14 mouse cellular contexts compared by ENCODE assay signal in genomic region chr5:92282571-92282970, GRCm38 (mm10). TPM values are rescaled to one million over a fixed set of nuclear protein-coding genes. Genes with fewer than 3 reads are reported as not detected.
A peak's percentile ranks its signal among the peaks of the same experiment; 100 is the strongest.
DNase-seq lines count a peak whose midpoint lies in the region; ATAC-seq and TF ChIP-seq lines count a peak whose summit lies in the region.
"Had no signal": no experiment of that assay in that cellular context is flagged by ENCODE, and none has a peak within 500 bp of the region (broad histone marks: within the 10 kb centered on the region; RNA-seq: fewer than 3 reads in every experiment).

No protein-coding gene starts in this region.

- H3K4me3 ChIP-seq in heart, embryonic 16.5 days (ENCODE audit: low read length): no peak overlapping the region
- no peak overlapping the region for H3K4me3 ChIP-seq in heart, embryonic 10.5 days
- H3K4me3 ChIP-seq in intestine, postnatal 0 days (ENCODE audit: low read depth, low read length): no peak overlapping the region
- H3K4me3 ChIP-seq: erythroblast, embryonic 14.5 days; limb, embryonic 15.5 days had no signal

- WGBS in heart, embryonic 16.5 days: 51% methylated on average over 4 of the region's 4 CpGs
- WGBS in heart, embryonic 10.5 days: 71% methylated on average over 4 of the region's 4 CpGs
- WGBS in intestine, postnatal 0 days: 67% methylated on average over 4 of the region's 4 CpGs

- ATAC-seq in heart, embryonic 16.5 days (replicated peaks; ENCODE audit: extremely low read depth, insufficient read depth, low FRiP score): 0 out of 2 replicates have a peak, but pooled peaks have one; percentile 14
- ATAC-seq in intestine, postnatal 0 days: no peak
- ATAC-seq: inflammation-experienced regulatory T-cells, adult 6 months had no signal

- TF ChIP-seq CTCF in intestine, postnatal 0 days (IDR thresholded peaks at IDR 0.05; ENCODE audit: low read depth): no peak

- no peaks in the 10 kb centered on the region for H3K27me3 ChIP-seq in heart, embryonic 16.5 days (ENCODE audit: control insufficient read depth, insufficient read depth, low read length)
- H3K27me3 ChIP-seq in heart, embryonic 10.5 days (ENCODE audit: insufficient read depth, poor library complexity, severe bottlenecking): no peaks in the 10 kb centered on the region
- H3K27me3 ChIP-seq in intestine, postnatal 0 days (replicated peaks; ENCODE audit: control insufficient read depth, insufficient read depth, low read length): no peaks in the 10 kb centered on the region
- H3K27me3 ChIP-seq: limb, embryonic 15.5 days had no signal

- peaks cover 21% of the 10 kb centered on the region for H3K4me1 ChIP-seq in heart, embryonic 16.5 days (ENCODE audit: control insufficient read depth, insufficient read depth, low read length)
- peaks cover 15% of the 10 kb centered on the region for H3K4me1 ChIP-seq in heart, embryonic 10.5 days
- H3K4me1 ChIP-seq in intestine, postnatal 0 days (replicated peaks; ENCODE audit: control insufficient read depth, insufficient read depth, low read length): 0 out of 2 replicates have a peak, but pooled peaks cover 9% of the 10 kb centered on the region

- no peak overlapping the region for H3K9ac ChIP-seq in heart, embryonic 16.5 days (ENCODE audit: low read length)
- no peak overlapping the region for H3K9ac ChIP-seq in intestine, postnatal 0 days (ENCODE audit: low read depth, low read length)
- H3K9ac ChIP-seq: limb, embryonic 15.5 days had no signal

- peak overlapping the region; percentile 61 for H3K27ac ChIP-seq in heart, embryonic 16.5 days (ENCODE audit: low read length)
- no peak overlapping the region for H3K27ac ChIP-seq in heart, embryonic 10.5 days
- H3K27ac ChIP-seq in intestine, postnatal 0 days (ENCODE audit: low read depth, low read length): peak overlapping the region; percentile 61; the same call in 1 of the 2 replicates
- H3K27ac ChIP-seq: limb, embryonic 15.5 days had no signal

- H3K36me3 ChIP-seq in heart, embryonic 16.5 days (ENCODE audit: control insufficient read depth, insufficient read depth): peaks cover 18% of the 10 kb centered on the region
- H3K36me3 ChIP-seq in heart, embryonic 10.5 days: peaks cover 29% of the 10 kb centered on the region
- peaks cover 23% of the 10 kb centered on the region; the same call in 1 of the 2 replicates for H3K36me3 ChIP-seq in intestine, postnatal 0 days (ENCODE audit: control insufficient read depth, insufficient read depth)

- DNase-seq in heart, embryonic 10.5 days (ENCODE audit: low spot score): no peak
- peak; percentile 91 for DNase-seq in 3T3-L1 (ENCODE audit: low read depth, low spot score)
- peak; percentile 58 for DNase-seq in adrenal gland, postnatal 14 days
- DNase-seq in natural killer cell, adult 2 months (ENCODE audit: low spot score in 2 of 2): no peak
- no peak for DNase-seq in testis, postnatal 10 days (ENCODE audit: low spot score)
- no peak for DNase-seq in left cerebral cortex, adult 8-10 months (ENCODE audit: low spot score in 2 of 2)
- DNase-seq: right cerebral cortex, adult 18-20 months; thymus, adult 2 months had no signal

- no peaks in the 10 kb centered on the region for H3K9me3 ChIP-seq in heart, embryonic 16.5 days (replicated peaks; ENCODE audit: control insufficient read depth, low read length)
- H3K9me3 ChIP-seq in heart, embryonic 10.5 days: no peaks in the 10 kb centered on the region
- H3K9me3 ChIP-seq in intestine, postnatal 0 days (ENCODE audit: control insufficient read depth): no peaks in the 10 kb centered on the region
- H3K9me3 ChIP-seq: limb, embryonic 15.5 days had no signal

- H3K4me2 ChIP-seq in heart, embryonic 16.5 days (ENCODE audit: low read depth, low read length): no peak overlapping the region
- no peak overlapping the region for H3K4me2 ChIP-seq in intestine, postnatal 0 days (replicated peaks; ENCODE audit: low read depth)
- H3K4me2 ChIP-seq: limb, embryonic 15.5 days had no signal

RNA-seq across cellular contexts. Expression of gene Naaa, which starts 4.6 kb away (rescaled TPM):
- polyA plus RNA-seq in heart, embryonic 16.5 days (2015; fragmentation: Nextera tagmentation; extraction: Ambion mirVana): 8.4 and 9.3 TPM in 2 replicates
- 7.0 and 9.2 TPM in 2 replicates for polyA plus RNA-seq in heart, embryonic 10.5 days (2016; fragmentation: Nextera tagmentation; extraction: Ambion mirVana)
- total RNA-seq in adrenal gland, postnatal 14 days (2021): 19.6 and 26.8 TPM in 2 replicates
- 19.8 and 22.4 TPM in 2 replicates for polyA plus RNA-seq in intestine, postnatal 0 days (2015; fragmentation: Nextera tagmentation; extraction: Ambion mirVana)
- 10 to 100 TPM; 38.8 to 42.6 (median 42.1) TPM for total RNA-seq in left cerebral cortex, adult 8-10 months (2022)

RNA-seq across cellular contexts. Expression of gene Ppef2, which starts 26.5 kb away (rescaled TPM):
- 0.15 TPM in 1 of 2 replicates, not detected in the other for polyA plus RNA-seq in heart, embryonic 16.5 days (2015; fragmentation: Nextera tagmentation; extraction: Ambion mirVana)
- 0.14 TPM in 1 of 2 replicates, not detected in the other for polyA plus RNA-seq in heart, embryonic 10.5 days (2016; fragmentation: Nextera tagmentation; extraction: Ambion mirVana)
- total RNA-seq in adrenal gland, postnatal 14 days (2021): 0.22 TPM in 1 of 2 replicates, not detected in the other
- 0.16 and 0.27 TPM in 2 replicates for polyA plus RNA-seq in intestine, postnatal 0 days (2015; fragmentation: Nextera tagmentation; extraction: Ambion mirVana)
- total RNA-seq in left cerebral cortex, adult 8-10 months (2022): 1 to 10 TPM in 1 of 4 experiments, under 1 TPM in 3; 0.53 to 1.1 (median 0.83) TPM
- polyA plus RNA-seq: erythroblast, embryonic 14.5 days had no signal

RNA-seq across cellular contexts. Expression of gene Sdad1, which starts 27.7 kb away (rescaled TPM):
- polyA plus RNA-seq in heart, embryonic 16.5 days (2015; fragmentation: Nextera tagmentation; extraction: Ambion mirVana): 22.0 and 22.2 TPM in 2 replicates
- polyA plus RNA-seq in heart, embryonic 10.5 days (2016; fragmentation: Nextera tagmentation; extraction: Ambion mirVana): 33.2 and 39.5 TPM in 2 replicates
- 30.5 and 42.2 TPM in 2 replicates for total RNA-seq in adrenal gland, postnatal 14 days (2021)
- polyA plus RNA-seq in intestine, postnatal 0 days (2015; fragmentation: Nextera tagmentation; extraction: Ambion mirVana): 15.8 and 17.3 TPM in 2 replicates
- 10 to 100 TPM; 17.4 to 23.6 (median 21.1) TPM for total RNA-seq in left cerebral cortex, adult 8-10 months (2022)

RNA-seq across cellular contexts. Expression of gene Cxcl9, which starts 45.3 kb away (rescaled TPM):
- polyA plus RNA-seq in heart, embryonic 16.5 days (2015; fragmentation: Nextera tagmentation; extraction: Ambion mirVana): 0.21 and 0.37 TPM in 2 replicates
- polyA plus RNA-seq in heart, embryonic 10.5 days (2016; fragmentation: Nextera tagmentation; extraction: Ambion mirVana): not detected in 2 replicates
- total RNA-seq in adrenal gland, postnatal 14 days (2021): 1.0 and 2.1 TPM in 2 replicates
- 0.05 and 0.18 TPM in 2 replicates for polyA plus RNA-seq in intestine, postnatal 0 days (2015; fragmentation: Nextera tagmentation; extraction: Ambion mirVana)
- total RNA-seq in left cerebral cortex, adult 8-10 months (2022): under 1 TPM in 1 of 4 experiments, not detected in 3; 0.26 TPM
- total RNA-seq: layer of hippocampus, postnatal 14 days had no signal
- polyA plus RNA-seq: erythroblast, embryonic 14.5 days had no signal

RNA-seq across cellular contexts. Expression of gene Art3, which starts 49.1 kb away (rescaled TPM):
- polyA plus RNA-seq in heart, embryonic 16.5 days (2015; fragmentation: Nextera tagmentation; extraction: Ambion mirVana): 71.8 and 92.4 TPM in 2 replicates
- 19.8 and 37.7 TPM in 2 replicates for polyA plus RNA-seq in heart, embryonic 10.5 days (2016; fragmentation: Nextera tagmentation; extraction: Ambion mirVana)
- total RNA-seq in adrenal gland, postnatal 14 days (2021): 91.5 and 131 TPM in 2 replicates
- polyA plus RNA-seq in intestine, postnatal 0 days (2015; fragmentation: Nextera tagmentation; extraction: Ambion mirVana): 12.7 and 13.5 TPM in 2 replicates
- 1 to 10 TPM; 5.0 to 8.0 (median 6.7) TPM for total RNA-seq in left cerebral cortex, adult 8-10 months (2022)
- polyA plus RNA-seq: erythroblast, embryonic 14.5 days had no signal

Comparison
In these comparisons a context has a peak if more than half of its experiments do, and no peak if none do; other contexts are left out.
1. DNase-seq: peak in 3T3-L1 (single experiment) and adrenal gland, postnatal 14 days (single experiment); none in heart, embryonic 10.5 days (single experiment), natural killer cell, adult 2 months (0 of 2), testis, postnatal 10 days (single experiment) and left cerebral cortex, adult 8-10 months (0 of 2).